Mouse (Mus musculus) stomach, embryonic 16.5 days (tissue): ENCODE measurements around the gene Nr1h2. TPM values are rescaled to one million over a fixed set of nuclear protein-coding genes. Genes with fewer than 3 reads are reported as not detected.

Experiments
- ATAC-seq: fragments of 200-750 bp; cut with Nextera tagmentation; 2 replicates; pipeline ENCODE4 v1.8.0; 2017; ENCODE audit warnings: moderate number of reproducible peaks, moderate TSS enrichment; ENCODE audit not compliant: insufficient read depth, low FRiP score
- H3K27ac ChIP-seq: fragments of 300-500 bp; sonication (generic); 2 replicates; pipeline ENCODE4 v1.5.1; 2014; ENCODE audit warnings: low read length
- H3K27me3 ChIP-seq: fragments of 300-500 bp; sonication (generic); 2 replicates; pipeline ENCODE4 v1.6.1; 2014; ENCODE audit warnings: low read length, control low read depth, mixed read lengths; ENCODE audit not compliant: control insufficient read depth, insufficient read depth
- H3K36me3 ChIP-seq: fragments of 300-500 bp; sonication (generic); 2 replicates; pipeline ENCODE4 v1.6.1; 2014; ENCODE audit warnings: low read length; ENCODE audit not compliant: control insufficient read depth, insufficient read depth
- H3K4me1 ChIP-seq: fragments of 300-500 bp; sonication (generic); 2 replicates; pipeline ENCODE4 v1.6.1; 2014; ENCODE audit warnings: low read length, control low read depth, mixed read lengths; ENCODE audit not compliant: control insufficient read depth, insufficient read depth
- H3K4me2 ChIP-seq: fragments of 300-500 bp; sonication (generic); 2 replicates; pipeline ENCODE4 v1.6.1; 2014; ENCODE audit warnings: low read depth, low read length, mixed read lengths
- H3K4me3 ChIP-seq: fragments of 300-500 bp; sonication (generic); replicated peaks from 2 replicates; pipeline ENCODE4 v1.5.1; 2014; ENCODE audit warnings: mild to moderate bottlenecking, low read length
- H3K9ac ChIP-seq: fragments of 300-500 bp; sonication (generic); 2 replicates; pipeline ENCODE4 v1.6.1; 2014; ENCODE audit warnings: low read length
- H3K9me3 ChIP-seq: fragments of 300-500 bp; sonication (generic); replicated peaks from 2 replicates; pipeline ENCODE4 v1.6.1; 2016; ENCODE audit warnings: low read length, control low read depth; ENCODE audit not compliant: control insufficient read depth
- WGBS: fragments of 180-500 bp; shearing (Covaris S2); extraction: QIAGEN DNeasy Blood & Tissue Kit; methylation state at CpG from one replicate; pipeline ENCODE4 v1.1.7; 2014; 5-methylcytosine and 5-hydroxymethylcytosine counted together
- polyA plus RNA-seq: library from polyadenylated mRNA; unstranded; fragments of >200 nt; fragmentation: Nextera tagmentation; extraction: Ambion mirVana; gene quantifications from 2 replicates; pipeline ENCODE4 v1.2.1, GENCODE M21; 2015

Nr1h2 gene
- polyA plus RNA-seq, 1 experiment from 2014 or later = 62.0 TPM

DNA sequence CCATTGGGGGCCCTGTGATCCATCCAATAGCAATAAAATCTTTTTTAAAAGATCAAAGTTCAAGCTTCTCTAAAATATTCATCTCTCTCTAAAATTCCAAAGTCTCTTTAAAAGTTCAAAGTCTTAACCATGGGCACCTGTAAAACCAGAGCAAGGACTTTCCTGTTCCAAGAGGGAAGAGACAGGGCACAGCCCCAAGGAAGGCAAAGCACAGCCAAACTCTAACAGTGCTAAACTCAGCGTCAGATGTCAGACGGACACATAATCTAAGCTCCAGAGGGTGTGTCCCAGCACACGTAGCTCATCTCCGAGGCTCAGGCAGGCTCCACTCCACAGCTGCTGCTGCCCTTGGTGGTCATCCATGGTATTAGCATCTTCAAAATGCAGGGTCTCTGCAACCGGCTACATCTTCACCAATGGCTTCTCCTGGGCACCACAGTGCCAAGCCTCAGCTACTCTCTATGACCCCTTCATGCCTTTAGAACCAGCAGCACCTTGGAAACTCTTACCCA lies 22.6 kb upstream of the Nr1h2 start:
- Histone ChIP-seq H3K27me3 (no peaks in the 10 kb centered on the region), H3K36me3 (no peaks in the 10 kb centered on the region), H3K9me3 (peaks cover 4% of the 10 kb centered on the region; the same call in 1 of the 2 replicates), H3K27ac (no peak overlapping the region), H3K4me1 (no peaks in the 10 kb centered on the region), H3K9ac (no peak overlapping the region), H3K4me3 (no peak overlapping the region), H3K4me2 (no peak overlapping the region)
- ATAC-seq = no peak
- 40% methylated on average over 5 of the region's 5 CpGs for WGBS

GRCm38 (mm10) chr7:44572956-44573484 lies 19.3 kb upstream of the Nr1h2 start:
- no peak overlapping the region for H3K4me2 ChIP-seq
- no peak for ATAC-seq
- peaks cover 8% of the 10 kb centered on the region; the same call in 1 of the 2 replicates for H3K27me3 ChIP-seq
- no peaks in the 10 kb centered on the region for H3K4me1 ChIP-seq
- H3K36me3 ChIP-seq = no peaks in the 10 kb centered on the region
- H3K9ac ChIP-seq = no peak overlapping the region
- no peak overlapping the region for H3K4me3 ChIP-seq
- WGBS = 74% methylated on average over 5 of the region's 5 CpGs
- H3K27ac ChIP-seq = no peak overlapping the region
- no peaks in the 10 kb centered on the region for H3K9me3 ChIP-seq

DNA sequence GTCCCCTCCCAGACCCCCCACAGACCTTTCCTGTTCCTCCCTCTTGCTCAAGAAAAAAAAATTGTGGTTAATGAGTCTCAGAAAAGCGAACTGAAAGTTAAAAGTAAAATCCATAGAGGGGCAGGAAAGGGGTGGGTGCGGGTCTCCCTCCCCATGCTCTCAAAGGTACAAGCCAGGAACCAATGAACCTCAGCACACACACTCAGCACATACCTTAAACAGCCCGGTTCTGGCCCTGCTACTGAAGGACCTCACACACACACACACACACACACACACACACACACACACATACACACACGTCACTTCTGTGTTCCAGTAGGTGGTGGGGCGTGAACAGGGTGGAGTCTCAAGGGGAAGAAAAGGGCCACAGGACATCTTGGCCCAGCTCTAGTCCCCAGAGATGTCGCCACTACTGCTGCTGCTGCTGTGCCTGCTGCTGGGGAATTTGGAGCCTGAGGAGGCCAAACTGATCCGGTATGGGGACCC lies 18.5 kb upstream of the Nr1h2 start, which contains the start of gene Napsa:
Gene Napsa (plus strand): TSS at position 168 of the 489 bp plus-strand sequence.
- peaks cover 8% of the 10 kb centered on the region; the same call in 1 of the 2 replicates for H3K27me3 ChIP-seq
- no peaks in the 10 kb centered on the region for H3K4me1 ChIP-seq
- H3K9me3 ChIP-seq = no peaks in the 10 kb centered on the region
- no peaks in the 10 kb centered on the region for H3K36me3 ChIP-seq
- no peak for ATAC-seq
- H3K4me3 ChIP-seq = no peak within 1 kb of the TSS
- no peak within 1 kb of the TSS for H3K27ac ChIP-seq
- H3K9ac ChIP-seq = no peak within 1 kb of the TSS
- 40% methylated on average over 7 of the region's 7 CpGs for WGBS
- H3K4me2 ChIP-seq = no peak within 1 kb of the TSS

GRCm38 (mm10) chr7:44571811-44572210 lies 18.1 kb upstream of the Nr1h2 start:
- Histone ChIP-seq H3K9ac (no peak overlapping the region), H3K4me1 (no peaks in the 10 kb centered on the region), H3K27me3 (peaks cover 8% of the 10 kb centered on the region; the same call in 1 of the 2 replicates), H3K27ac (no peak overlapping the region), H3K36me3 (no peaks in the 10 kb centered on the region), H3K9me3 (no peaks in the 10 kb centered on the region), H3K4me3 (no peak overlapping the region), H3K4me2 (no peak overlapping the region)
- WGBS = 63% methylated on average over 4 of the region's 4 CpGs
- ATAC-seq = no peak

DNA sequence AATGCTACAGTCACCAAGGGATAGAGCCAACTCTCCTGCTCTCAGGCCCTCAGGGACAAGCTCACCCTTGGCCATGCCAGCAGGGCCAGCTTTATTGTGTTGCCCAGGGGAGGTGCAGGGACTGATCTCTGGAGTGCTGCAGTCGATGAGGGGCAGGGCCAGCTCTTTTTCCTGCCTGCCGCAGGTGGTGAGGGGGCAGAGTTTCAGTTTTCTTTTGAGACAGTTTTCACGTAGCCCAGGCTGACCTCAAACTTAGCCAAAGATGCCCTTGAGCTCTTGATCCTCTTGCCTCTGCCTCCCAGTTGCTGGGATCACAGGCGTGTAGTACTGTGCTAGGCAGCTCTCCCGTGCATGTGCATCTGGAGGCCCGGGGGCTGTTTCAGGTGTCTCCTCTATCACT lies 17.2 kb upstream of the Nr1h2 start:
- Histone ChIP-seq H3K9ac (no peak overlapping the region), H3K27me3 (peaks cover 8% of the 10 kb centered on the region; the same call in 1 of the 2 replicates), H3K4me1 (no peaks in the 10 kb centered on the region), H3K27ac (no peak overlapping the region), H3K36me3 (no peaks in the 10 kb centered on the region), H3K4me2 (no peak overlapping the region), H3K4me3 (no peak overlapping the region), H3K9me3 (no peaks in the 10 kb centered on the region)
- no peak for ATAC-seq
- WGBS = 80% methylated on average over 6 of the region's 6 CpGs

- ATAC-seq = no peak
- H3K36me3 ChIP-seq = no peaks in the 10 kb centered on the region
- no peak overlapping the region for H3K4me3 ChIP-seq
- no peaks in the 10 kb centered on the region for H3K9me3 ChIP-seq
- no peak overlapping the region for H3K9ac ChIP-seq
- H3K4me2 ChIP-seq = no peak overlapping the region
- no peaks in the 10 kb centered on the region for H3K4me1 ChIP-seq
- WGBS = 51% methylated on average over 9 of the region's 9 CpGs
- peaks cover 8% of the 10 kb centered on the region; the same call in 1 of the 2 replicates for H3K27me3 ChIP-seq
- no peak overlapping the region for H3K27ac ChIP-seq
Measured at GRCm38 (mm10) chr7:44568803-44569202, 15.1 kb upstream of the Nr1h2 start.

GRCm38 (mm10) chr7:44565414-44565813 lies 11.7 kb upstream of the Nr1h2 start:
- Histone ChIP-seq H3K9ac (no peak overlapping the region), H3K4me3 (no peak overlapping the region), H3K27me3 (peaks cover 8% of the 10 kb centered on the region; the same call in 1 of the 2 replicates), H3K4me2 (no peak overlapping the region), H3K27ac (no peak overlapping the region), H3K9me3 (no peaks in the 10 kb centered on the region), H3K36me3 (no peaks in the 10 kb centered on the region), H3K4me1 (no peaks in the 10 kb centered on the region)
- ATAC-seq = no peak
- 69% methylated on average over 6 of the region's 6 CpGs for WGBS

GRCm38 (mm10) chr7:44564486-44564885 lies 10.7 kb upstream of the Nr1h2 start:
- no peak for ATAC-seq
- peaks cover 8% of the 10 kb centered on the region; the same call in 1 of the 2 replicates for H3K27me3 ChIP-seq
- WGBS = 82% methylated on average over 10 of the region's 10 CpGs
- H3K4me2 ChIP-seq = no peak overlapping the region
- no peaks in the 10 kb centered on the region for H3K9me3 ChIP-seq
- H3K27ac ChIP-seq = no peak overlapping the region
- H3K9ac ChIP-seq = no peak overlapping the region
- no peaks in the 10 kb centered on the region for H3K36me3 ChIP-seq
- H3K4me1 ChIP-seq = no peaks in the 10 kb centered on the region
- H3K4me3 ChIP-seq = no peak overlapping the region

DNA sequence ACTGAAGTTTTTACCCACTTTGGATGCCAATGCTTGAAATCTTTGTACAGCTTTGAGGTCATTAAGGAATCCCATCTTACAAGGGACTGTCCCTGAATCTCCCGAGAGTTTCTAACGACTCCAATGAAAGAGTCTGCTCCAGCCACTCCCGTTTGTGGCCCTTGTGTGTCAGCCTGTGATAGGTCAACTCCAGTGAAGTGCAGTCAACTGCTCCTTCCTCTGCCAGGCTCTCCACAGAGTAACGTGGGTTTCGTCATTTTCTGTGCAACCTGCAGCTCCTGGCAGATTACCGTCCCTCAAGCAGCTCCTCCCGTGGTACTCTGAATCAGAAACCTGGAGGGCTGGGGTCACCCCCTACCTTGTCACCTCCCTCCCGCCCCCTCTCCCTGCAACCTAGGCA lies 9.5 kb upstream of the Nr1h2 start:
- H3K36me3 ChIP-seq = no peaks in the 10 kb centered on the region
- 47% methylated on average over 8 of the region's 8 CpGs for WGBS
- H3K9ac ChIP-seq = no peak overlapping the region
- H3K4me1 ChIP-seq = no peaks in the 10 kb centered on the region
- no peaks in the 10 kb centered on the region for H3K27me3 ChIP-seq
- no peak overlapping the region for H3K4me2 ChIP-seq
- ATAC-seq = no peak
- H3K27ac ChIP-seq = no peak overlapping the region
- H3K4me3 ChIP-seq = no peak overlapping the region
- no peaks in the 10 kb centered on the region for H3K9me3 ChIP-seq
